Mouse (Mus musculus) adrenal gland (tissue): Measurements from ENCODE around the gene Alyref.
"Not testable (repeated sequence)": the region's sequence is repeated elsewhere in the genome, so short reads cannot be mapped to it uniquely, and the experiment has no call there.

Experiments used
- intact Hi-C: fragments of 180-260 bp; cut with DNase I; formaldehyde crosslinking; loops from one replicate; pipeline ENCODE4 v1.15.1; 2025

The Alyref gene

GRCm38 (mm10) chr11:120576365-120576981 is 21.7 kb downstream of the Alyref start:
- intact Hi-C loops, result loop anchor here (5.0 kb wide), 1 partner anchor 36 kb away; no protein-coding TSS in a partner anchor

- intact Hi-C loops, result loop anchor here (5.0 kb wide), 1 partner anchor 36 kb away; no protein-coding TSS in a partner anchor
Observed at GRCm38 (mm10) chr11:120575940-120576339, 22.2 kb downstream of the Alyref start.

- intact Hi-C loops, result loop anchor here (5.0 kb wide), 1 partner anchor 37 kb away; no protein-coding TSS in a partner anchor
Observed at GRCm38 (mm10) chr11:120575046-120575445, 23.1 kb downstream of the Alyref start.

GRCm38 (mm10) chr11:120574278-120574600 is 23.9 kb downstream of the Alyref start:
- intact Hi-C loops, result loop anchor here (5.0 kb wide), 1 partner anchor 57 kb away; no protein-coding TSS in a partner anchor

- intact Hi-C loops, result loop anchor here (5.0 kb wide), 1 partner anchor 56 kb away; no protein-coding TSS in a partner anchor
Observed at GRCm38 (mm10) chr11:120573585-120574277, 24.4 kb downstream of the Alyref start.

- intact Hi-C loops, result loop anchor here (5.0 kb wide), 1 partner anchor 56 kb away; no protein-coding TSS in a partner anchor
Observed at GRCm38 (mm10) chr11:120572752-120573584, 25.2 kb downstream of the Alyref start, which contains the start of gene P4hb. TSS of gene P4hb (minus strand) at chr11:120573253.

GRCm38 (mm10) chr11:120572417-120572751 is 25.8 kb downstream of the Alyref start:
- intact Hi-C loops, result loop anchor here (5.0 kb wide), 1 partner anchor 55 kb away; no protein-coding TSS in a partner anchor

GRCm38 (mm10) chr11:120571754-120572416 is 26.3 kb downstream of the Alyref start:
- intact Hi-C loops, result loop anchor here (5.0 kb wide), 1 partner anchor 55 kb away; no protein-coding TSS in a partner anchor

GRCm38 (mm10) chr11:120571122-120571521 is 27.0 kb downstream of the Alyref start:
- intact Hi-C loops, result loop anchor here (5.0 kb wide), 1 partner anchor 54 kb away; no protein-coding TSS in a partner anchor

GRCm38 (mm10) chr11:120568324-120568723 is 29.8 kb downstream of the Alyref start:
- intact Hi-C loops, result no loop called here

- intact Hi-C loops, result no loop called here
Observed at GRCm38 (mm10) chr11:120565114-120565513, 33.1 kb downstream of the Alyref start.

GRCm38 (mm10) chr11:120562949-120563348 is 35.2 kb downstream of the Alyref start:
- intact Hi-C loops, result no loop called here

GRCm38 (mm10) chr11:120560952-120561728 is 37.0 kb downstream of the Alyref start:
- intact Hi-C loops, result no loop called here

- intact Hi-C loops, result not testable (repeated sequence)
Observed at GRCm38 (mm10) chr11:120558843-120559242, 39.3 kb downstream of the Alyref start.

- intact Hi-C loops, result no loop called here
Observed at GRCm38 (mm10) chr11:120555260-120555659, 42.9 kb downstream of the Alyref start.

GRCm38 (mm10) chr11:120554834-120555233 is 43.3 kb downstream of the Alyref start:
- intact Hi-C loops, result no loop called here

GRCm38 (mm10) chr11:120552736-120553135 is 45.4 kb downstream of the Alyref start:
- intact Hi-C loops, result no loop called here

- intact Hi-C loops, result no loop called here
Observed at GRCm38 (mm10) chr11:120550810-120551440, 47.2 kb downstream of the Alyref start, which contains the start of gene Ppp1r27. TSS of gene Ppp1r27 (minus strand) at chr11:120551132.

GRCm38 (mm10) chr11:120549986-120550809 is 48.0 kb downstream of the Alyref start:
- intact Hi-C loops, result no loop called here
